Mouse (Mus musculus): Measurements from ENCODE around the gene Padi1. TPM values are rescaled to one million over a fixed set of nuclear protein-coding genes. Genes with fewer than 3 reads are reported as not detected.

Gene Padi1
- polyA plus RNA-seq, 1 experiment: 0.02 TPM

Other genes with a start within 250 kb of the Padi1 start
- gene Arhgef10l, start 179.8 kb downstream of the Padi1 start, polyA plus RNA-seq (2012; rRNA removed): 21.1 and 28.4 TPM in 2 replicates
- gene Rcc2, start 145.2 kb downstream of the Padi1 start, polyA plus RNA-seq (2012; rRNA removed): 46.0 and 52.5 TPM in 2 replicates
- gene Padi6, start 103.1 kb downstream of the Padi1 start, polyA plus RNA-seq (2012; rRNA removed): not detected in 2 replicates
- gene Padi4, start 71.5 kb downstream of the Padi1 start, polyA plus RNA-seq (2012; rRNA removed): 0.30 and 0.48 TPM in 2 replicates
- gene Padi3, start 35.1 kb downstream of the Padi1 start, polyA plus RNA-seq (2012; rRNA removed): not detected in 2 replicates
- 2.1 and 2.4 TPM in 2 replicates for gene Padi2, start 60.6 kb upstream of the Padi1 start, polyA plus RNA-seq (2012; rRNA removed)
- gene Sdhb, start 115.4 kb upstream of the Padi1 start, polyA plus RNA-seq (2012; rRNA removed): 328 and 371 TPM in 2 replicates
- 31.7 and 40.0 TPM in 2 replicates for gene Atp13a2, start 141.1 kb upstream of the Padi1 start, polyA plus RNA-seq (2012; rRNA removed)
- 10.4 and 10.6 TPM in 2 replicates for gene Mfap2, start 164.6 kb upstream of the Padi1 start, polyA plus RNA-seq (2012; rRNA removed)
- gene Crocc, start 214.8 kb upstream of the Padi1 start, polyA plus RNA-seq (2012; rRNA removed): 4.3 and 5.5 TPM in 2 replicates
- 60.9 and 72.4 TPM in 2 replicates for gene Necap2, start 232.6 kb upstream of the Padi1 start, polyA plus RNA-seq (2012; rRNA removed)
- not detected in 2 replicates for gene Spata21, start 242.6 kb upstream of the Padi1 start, polyA plus RNA-seq (2012; rRNA removed)

All from large intestine, adult 2 months (tissue).